Mouse (Mus musculus): ENCODE measurements at regions not wholly inside any gene's neighbourhood (a gene's known extent, or its start where the extent isn't known, plus 50 kb on each side); places are given as distances from the start of the nearest gene placed in this dataset.

GRCm38 (mm10) chr13:52185574-52185973 lies 339.1 kb downstream of the Gadd45g start:
- H3K4me2 ChIP-seq (ENCODE audit: low read length): no peak overlapping the region
- no peak overlapping the region for H3K4me3 ChIP-seq (replicated peaks; ENCODE audit: low read length)
- H3K4me1 ChIP-seq (replicated peaks; ENCODE audit: control insufficient read depth, insufficient read depth, low read length): no peaks in the 10 kb centered on the region
- H3K36me3 ChIP-seq (ENCODE audit: control insufficient read depth, insufficient read depth): no peaks in the 10 kb centered on the region
- WGBS: 90% methylated on average over 1 of the region's 1 CpGs
- H3K27me3 ChIP-seq (replicated peaks; ENCODE audit: control insufficient read depth, insufficient read depth, low read length): no peaks in the 10 kb centered on the region
- H3K9ac ChIP-seq (replicated peaks; ENCODE audit: low read depth, low read length): no peak overlapping the region
- no peak overlapping the region for H3K27ac ChIP-seq (ENCODE audit: low read length)
- H3K9me3 ChIP-seq (ENCODE audit: control insufficient read depth, low read length): no peaks in the 10 kb centered on the region
- ATAC-seq: no peak

- Histone ChIP-seq H3K36me3 (ENCODE audit: control insufficient read depth, insufficient read depth) (no peaks in the 10 kb centered on the region), H3K4me3 (replicated peaks; ENCODE audit: low read length) (no peak overlapping the region), H3K4me1 (replicated peaks; ENCODE audit: control insufficient read depth, insufficient read depth, low read length) (no peaks in the 10 kb centered on the region), H3K27me3 (replicated peaks; ENCODE audit: control insufficient read depth, insufficient read depth, low read length) (no peaks in the 10 kb centered on the region), H3K4me2 (ENCODE audit: low read length) (no peak overlapping the region), H3K27ac (ENCODE audit: low read length) (no peak overlapping the region), H3K9me3 (ENCODE audit: control insufficient read depth, low read length) (no peaks in the 10 kb centered on the region), H3K9ac (replicated peaks; ENCODE audit: low read depth, low read length) (no peak overlapping the region)
- 89% methylated on average over 8 of the region's 8 CpGs for WGBS
- no peak for ATAC-seq
Observed at GRCm38 (mm10) chr13:52187841-52188604, 341.5 kb downstream of the Gadd45g start.

- Histone ChIP-seq H3K9ac (replicated peaks; ENCODE audit: low read depth, low read length) (no peak overlapping the region), H3K27me3 (replicated peaks; ENCODE audit: control insufficient read depth, insufficient read depth, low read length) (no peaks in the 10 kb centered on the region), H3K4me3 (replicated peaks; ENCODE audit: low read length) (no peak overlapping the region), H3K9me3 (ENCODE audit: control insufficient read depth, low read length) (no peaks in the 10 kb centered on the region), H3K27ac (ENCODE audit: low read length) (no peak overlapping the region), H3K4me2 (ENCODE audit: low read length) (no peak overlapping the region), H3K4me1 (replicated peaks; ENCODE audit: control insufficient read depth, insufficient read depth, low read length) (no peaks in the 10 kb centered on the region), H3K36me3 (ENCODE audit: control insufficient read depth, insufficient read depth) (no peaks in the 10 kb centered on the region)
- 84% methylated on average over 2 of the region's 2 CpGs for WGBS
- ATAC-seq: no peak
Observed at GRCm38 (mm10) chr13:52188605-52189003, 342.1 kb downstream of the Gadd45g start.

GRCm38 (mm10) chr13:52189382-52189923 lies 341.6 kb downstream of the Diras2 start:
- Histone ChIP-seq H3K27ac (ENCODE audit: low read length) (no peak overlapping the region), H3K4me1 (replicated peaks; ENCODE audit: control insufficient read depth, insufficient read depth, low read length) (no peaks in the 10 kb centered on the region), H3K27me3 (replicated peaks; ENCODE audit: control insufficient read depth, insufficient read depth, low read length) (no peaks in the 10 kb centered on the region), H3K9ac (replicated peaks; ENCODE audit: low read depth, low read length) (no peak overlapping the region), H3K4me2 (ENCODE audit: low read length) (no peak overlapping the region), H3K9me3 (ENCODE audit: control insufficient read depth, low read length) (no peaks in the 10 kb centered on the region), H3K4me3 (replicated peaks; ENCODE audit: low read length) (no peak overlapping the region), H3K36me3 (ENCODE audit: control insufficient read depth, insufficient read depth) (no peaks in the 10 kb centered on the region)
- WGBS: 85% methylated on average over 10 of the region's 10 CpGs
- ATAC-seq: no peak

- Histone ChIP-seq H3K4me2 (ENCODE audit: low read length) (no peak overlapping the region), H3K4me1 (replicated peaks; ENCODE audit: control insufficient read depth, insufficient read depth, low read length) (no peaks in the 10 kb centered on the region), H3K27ac (ENCODE audit: low read length) (no peak overlapping the region), H3K9ac (replicated peaks; ENCODE audit: low read depth, low read length) (no peak overlapping the region), H3K4me3 (replicated peaks; ENCODE audit: low read length) (no peak overlapping the region), H3K36me3 (ENCODE audit: control insufficient read depth, insufficient read depth) (no peaks in the 10 kb centered on the region), H3K27me3 (replicated peaks; ENCODE audit: control insufficient read depth, insufficient read depth, low read length) (no peaks in the 10 kb centered on the region), H3K9me3 (ENCODE audit: control insufficient read depth, low read length) (no peaks in the 10 kb centered on the region)
- 79% methylated on average over 9 of the region's 9 CpGs for WGBS
- no peak for ATAC-seq
Observed at GRCm38 (mm10) chr13:52190256-52190655, 340.8 kb downstream of the Diras2 start.

- Histone ChIP-seq H3K4me3 (replicated peaks; ENCODE audit: low read length) (no peak overlapping the region), H3K4me2 (ENCODE audit: low read length) (no peak overlapping the region), H3K27ac (ENCODE audit: low read length) (no peak overlapping the region), H3K9ac (replicated peaks; ENCODE audit: low read depth, low read length) (no peak overlapping the region), H3K36me3 (ENCODE audit: control insufficient read depth, insufficient read depth) (no peaks in the 10 kb centered on the region), H3K27me3 (replicated peaks; ENCODE audit: control insufficient read depth, insufficient read depth, low read length) (no peaks in the 10 kb centered on the region), H3K9me3 (ENCODE audit: control insufficient read depth, low read length) (no peaks in the 10 kb centered on the region), H3K4me1 (replicated peaks; ENCODE audit: control insufficient read depth, insufficient read depth, low read length) (no peaks in the 10 kb centered on the region)
- WGBS: 87% methylated on average over 15 of the region's 15 CpGs
- no peak for ATAC-seq
Observed at GRCm38 (mm10) chr13:52190848-52191590, 340.1 kb downstream of the Diras2 start.

- Histone ChIP-seq H3K27ac (ENCODE audit: low read length) (no peak overlapping the region), H3K9me3 (ENCODE audit: control insufficient read depth, low read length) (no peaks in the 10 kb centered on the region), H3K36me3 (ENCODE audit: control insufficient read depth, insufficient read depth) (no peaks in the 10 kb centered on the region), H3K4me1 (replicated peaks; ENCODE audit: control insufficient read depth, insufficient read depth, low read length) (no peaks in the 10 kb centered on the region), H3K27me3 (replicated peaks; ENCODE audit: control insufficient read depth, insufficient read depth, low read length) (no peaks in the 10 kb centered on the region), H3K4me2 (ENCODE audit: low read length) (no peak overlapping the region), H3K9ac (replicated peaks; ENCODE audit: low read depth, low read length) (no peak overlapping the region), H3K4me3 (replicated peaks; ENCODE audit: low read length) (no peak overlapping the region)
- no peak for ATAC-seq
- whole genome bisulfite sequencing: 82% methylated on average over 5 of the region's 5 CpGs
Observed at GRCm38 (mm10) chr13:52196917-52197316, 334.2 kb downstream of the Diras2 start.

GRCm38 (mm10) chr13:52198649-52199348 lies 332.3 kb downstream of the Diras2 start:
- H3K4me1 ChIP-seq (replicated peaks; ENCODE audit: control insufficient read depth, insufficient read depth, low read length): no peaks in the 10 kb centered on the region
- ATAC-seq: no peak
- WGBS: 72% methylated on average over 7 of the region's 7 CpGs

GRCm38 (mm10) chr13:52202372-52202771 lies 328.7 kb downstream of the Diras2 start:
- WGBS: 81% methylated on average over 1 of the region's 1 CpGs
- H3K27ac ChIP-seq (ENCODE audit: low read length): no peak overlapping the region
- H3K36me3 ChIP-seq (ENCODE audit: control insufficient read depth, insufficient read depth): no peaks in the 10 kb centered on the region
- H3K9ac ChIP-seq (replicated peaks; ENCODE audit: low read depth, low read length): no peak overlapping the region
- H3K4me3 ChIP-seq (replicated peaks; ENCODE audit: low read length): no peak overlapping the region
- H3K27me3 ChIP-seq (replicated peaks; ENCODE audit: control insufficient read depth, insufficient read depth, low read length): no peaks in the 10 kb centered on the region
- no peak for ATAC-seq
- H3K9me3 ChIP-seq (ENCODE audit: control insufficient read depth, low read length): no peaks in the 10 kb centered on the region
- no peaks in the 10 kb centered on the region for H3K4me1 ChIP-seq (replicated peaks; ENCODE audit: control insufficient read depth, insufficient read depth, low read length)
- no peak overlapping the region for H3K4me2 ChIP-seq (ENCODE audit: low read length)

More at GRCm38 (mm10) chr13:52198649-52199348, 332.3 kb downstream of the Diras2 start:
- H3K9ac ChIP-seq (replicated peaks; ENCODE audit: low read depth, low read length): no peak overlapping the region
- no peak overlapping the region for H3K27ac ChIP-seq (ENCODE audit: low read length)
- H3K4me3 ChIP-seq (replicated peaks; ENCODE audit: low read length): no peak overlapping the region
- H3K27me3 ChIP-seq (replicated peaks; ENCODE audit: control insufficient read depth, insufficient read depth, low read length): no peaks in the 10 kb centered on the region
- H3K4me2 ChIP-seq (ENCODE audit: low read length): no peak overlapping the region
- no peaks in the 10 kb centered on the region for H3K9me3 ChIP-seq (ENCODE audit: control insufficient read depth, low read length)
- no peaks in the 10 kb centered on the region for H3K36me3 ChIP-seq (ENCODE audit: control insufficient read depth, insufficient read depth)
